Mouse (Mus musculus): ENCODE results near the gene Git1. TPM values are rescaled to one million over a fixed set of nuclear protein-coding genes. Genes with fewer than 3 reads are reported as not detected.
A peak's percentile ranks its signal among the peaks of the same experiment; 100 is the strongest.

Gene Git1
- polyA plus RNA-seq, 1 experiment from 2014 or later = 14.1 TPM

DNA sequence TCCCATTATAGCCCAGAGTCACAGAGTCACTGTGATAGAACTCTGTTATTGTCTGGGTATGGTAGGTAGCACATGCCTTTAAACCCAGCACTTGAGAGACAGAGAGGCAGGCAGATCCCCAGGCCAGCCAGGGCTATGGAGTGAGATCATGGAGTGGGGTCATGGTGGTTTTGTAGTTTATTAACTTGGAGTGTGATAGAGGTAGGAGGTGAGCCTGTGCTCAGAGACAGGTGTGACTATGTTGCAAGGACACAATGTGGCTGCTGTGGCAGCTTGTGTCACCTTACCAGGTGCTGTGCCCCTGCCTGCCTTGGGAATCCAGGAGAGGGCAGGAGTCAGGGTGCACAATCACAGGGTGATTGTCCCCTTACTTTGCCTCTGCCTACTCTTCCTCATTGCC, 2.1 kb downstream of the Git1 start:
- Histone ChIP-seq H3K9ac (peak overlapping the region; percentile 98), H3K27me3 (no peaks in the 10 kb centered on the region), H3K4me3 (0 out of 2 replicates have a peak overlapping the region, but pooled peaks have one; percentile 89), H3K9me3 (no peaks in the 10 kb centered on the region), H3K27ac (replicated peaks) (no peak overlapping the region), H3K36me3 (peaks cover 14% of the 10 kb centered on the region), H3K4me2 (peak overlapping the region; percentile 89), H3K4me1 (replicated peaks) (peaks cover 79% of the 10 kb centered on the region)
- ATAC-seq (ENCODE audit: low read depth) = no peak

DNA sequence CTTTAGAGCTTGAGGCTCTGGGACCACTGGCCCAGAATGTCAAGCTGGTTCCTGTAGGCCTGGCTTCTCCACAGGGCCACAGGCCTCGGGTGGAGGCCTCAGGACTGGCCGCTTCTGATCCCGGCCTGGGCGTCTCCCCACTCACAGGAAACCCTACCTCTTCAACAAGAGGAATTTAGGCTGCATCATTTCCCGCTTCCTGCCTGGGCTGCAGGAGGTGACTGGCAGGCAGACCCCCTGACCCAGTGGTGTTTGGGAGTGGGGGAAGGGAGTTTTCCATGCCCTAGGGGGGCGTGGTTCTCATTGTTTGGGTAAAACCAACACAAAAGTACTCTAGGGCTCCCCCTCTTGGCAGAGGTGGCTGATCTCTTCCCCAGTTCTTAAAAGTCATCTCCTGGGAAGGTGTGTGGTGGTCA, 4.0 kb downstream of the Git1 start:
- no peak overlapping the region for H3K9ac ChIP-seq
- ATAC-seq (ENCODE audit: low read depth) = no peak

DNA sequence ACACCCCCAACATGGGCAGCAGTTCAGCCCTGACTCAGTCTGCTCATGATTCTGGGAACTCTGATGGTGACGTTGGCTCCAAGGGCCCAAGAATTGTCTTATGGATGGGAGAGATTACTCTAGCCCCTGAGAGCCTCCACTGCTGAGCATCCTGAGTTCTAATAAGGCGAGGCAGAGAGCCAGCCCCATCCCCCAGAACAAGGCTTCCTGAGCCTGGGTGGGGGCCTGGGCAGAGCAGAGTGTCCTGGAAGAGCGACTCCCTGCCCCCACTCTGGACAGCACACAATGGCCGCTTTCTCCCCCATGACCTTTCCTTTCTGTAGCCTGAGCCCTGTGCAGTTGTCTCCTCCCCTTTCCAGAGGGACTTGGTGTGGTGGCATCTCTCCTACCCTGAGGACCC, 4.5 kb downstream of the Git1 start:
- Histone ChIP-seq H3K27ac (replicated peaks) (peak overlapping the region; percentile 42), H3K9me3 (no peaks in the 10 kb centered on the region), H3K27me3 (no peaks in the 10 kb centered on the region), H3K9ac (peak overlapping the region; percentile 35; the same call in 1 of the 2 replicates), H3K4me1 (replicated peaks) (peaks cover 69% of the 10 kb centered on the region), H3K4me3 (no peak overlapping the region), H3K36me3 (peaks cover 32% of the 10 kb centered on the region), H3K4me2 (0 out of 2 replicates have a peak overlapping the region, but pooled peaks have one; percentile 7)
- WGBS = 28% methylated on average over 4 of the region's 4 CpGs
- no peak for ATAC-seq (ENCODE audit: low read depth)

More for the DNA sequence above, 4.0 kb downstream of the Git1 start:
- Histone ChIP-seq H3K4me3 (no peak overlapping the region), H3K27ac (replicated peaks) (peak overlapping the region; percentile 70), H3K9me3 (no peaks in the 10 kb centered on the region), H3K4me1 (replicated peaks) (peaks cover 71% of the 10 kb centered on the region), H3K27me3 (no peaks in the 10 kb centered on the region), H3K36me3 (peaks cover 27% of the 10 kb centered on the region), H3K4me2 (0 out of 2 replicates have a peak overlapping the region, but pooled peaks have one; percentile 7)
- WGBS = 12% methylated on average over 6 of the region's 6 CpGs

DNA sequence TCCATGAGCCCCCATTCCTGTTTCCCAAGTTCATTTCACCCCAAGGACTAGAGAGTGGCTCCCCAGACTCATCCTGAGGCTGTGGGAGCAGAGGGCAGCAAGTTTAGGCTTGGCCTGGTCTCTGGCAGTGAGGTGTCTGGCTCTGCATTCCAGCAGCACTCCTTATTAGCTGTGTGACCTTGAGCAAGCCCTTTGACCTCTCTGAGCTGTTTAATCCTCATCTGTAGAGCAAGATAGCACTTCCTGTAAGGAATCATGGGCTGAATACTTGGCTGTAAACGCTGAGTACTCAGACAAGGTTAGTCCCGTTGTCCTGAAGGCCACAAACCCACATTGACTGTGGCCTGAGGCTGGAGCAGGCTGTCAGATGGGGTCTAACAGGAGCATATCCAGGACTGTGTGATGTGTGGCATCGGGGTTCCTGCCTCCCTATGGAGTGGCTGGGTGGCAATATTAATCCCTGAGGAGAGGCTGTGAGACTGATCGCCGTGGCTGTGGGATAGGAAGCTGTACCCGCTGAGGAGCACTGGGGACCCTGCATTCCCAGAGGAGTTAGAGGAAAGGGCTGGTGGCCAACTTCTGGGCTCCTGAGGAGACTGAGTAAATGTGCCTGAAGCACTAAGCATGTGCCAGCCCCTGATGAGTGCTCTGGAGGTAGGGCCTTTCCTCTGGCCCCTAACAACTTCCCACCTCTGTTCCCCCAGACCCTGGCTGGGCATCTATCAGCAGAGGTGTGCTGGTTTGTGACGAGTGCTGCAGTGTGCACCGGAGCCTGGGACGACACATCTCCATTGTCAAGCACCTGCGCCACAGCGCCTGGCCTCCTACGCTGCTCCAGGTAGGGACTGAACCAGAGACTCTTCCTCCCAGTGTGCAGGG, 5.1 kb downstream of the Git1 start:
- Histone ChIP-seq H3K9me3 (no peaks in the 10 kb centered on the region), H3K4me3 (no peak overlapping the region), H3K4me1 (replicated peaks) (peaks cover 70% of the 10 kb centered on the region), H3K4me2 (0 out of 2 replicates have a peak overlapping the region, but pooled peaks have one; percentile 7), H3K27ac (replicated peaks) (peak overlapping the region; percentile 42), H3K36me3 (peaks cover 39% of the 10 kb centered on the region), H3K27me3 (no peaks in the 10 kb centered on the region), H3K9ac (peak overlapping the region; percentile 35; the same call in 1 of the 2 replicates)
- ATAC-seq (ENCODE audit: low read depth) = no peak
- WGBS = 75% methylated on average over 12 of the region's 12 CpGs

DNA sequence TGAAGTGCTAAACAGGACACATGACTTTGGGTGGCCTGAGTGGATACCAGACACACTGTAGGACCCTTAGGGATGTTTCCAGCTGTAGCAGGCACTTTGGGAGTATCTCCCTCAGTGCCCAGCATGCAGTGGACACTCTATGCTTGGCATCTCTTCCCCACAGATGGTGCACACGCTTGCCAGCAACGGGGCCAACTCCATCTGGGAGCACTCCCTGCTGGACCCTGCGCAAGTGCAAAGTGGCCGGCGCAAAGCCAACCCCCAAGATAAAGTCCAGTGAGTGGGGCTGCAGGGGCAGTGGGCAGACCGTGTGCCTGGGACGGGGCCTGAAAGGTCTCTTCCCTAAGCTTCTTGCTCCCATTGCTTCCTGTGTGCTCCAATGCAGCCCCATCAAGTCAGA, 6.0 kb downstream of the Git1 start:
- no peak overlapping the region for H3K9ac ChIP-seq
- WGBS = 90% methylated on average over 7 of the region's 7 CpGs
- peaks cover 47% of the 10 kb centered on the region for H3K36me3 ChIP-seq

DNA sequence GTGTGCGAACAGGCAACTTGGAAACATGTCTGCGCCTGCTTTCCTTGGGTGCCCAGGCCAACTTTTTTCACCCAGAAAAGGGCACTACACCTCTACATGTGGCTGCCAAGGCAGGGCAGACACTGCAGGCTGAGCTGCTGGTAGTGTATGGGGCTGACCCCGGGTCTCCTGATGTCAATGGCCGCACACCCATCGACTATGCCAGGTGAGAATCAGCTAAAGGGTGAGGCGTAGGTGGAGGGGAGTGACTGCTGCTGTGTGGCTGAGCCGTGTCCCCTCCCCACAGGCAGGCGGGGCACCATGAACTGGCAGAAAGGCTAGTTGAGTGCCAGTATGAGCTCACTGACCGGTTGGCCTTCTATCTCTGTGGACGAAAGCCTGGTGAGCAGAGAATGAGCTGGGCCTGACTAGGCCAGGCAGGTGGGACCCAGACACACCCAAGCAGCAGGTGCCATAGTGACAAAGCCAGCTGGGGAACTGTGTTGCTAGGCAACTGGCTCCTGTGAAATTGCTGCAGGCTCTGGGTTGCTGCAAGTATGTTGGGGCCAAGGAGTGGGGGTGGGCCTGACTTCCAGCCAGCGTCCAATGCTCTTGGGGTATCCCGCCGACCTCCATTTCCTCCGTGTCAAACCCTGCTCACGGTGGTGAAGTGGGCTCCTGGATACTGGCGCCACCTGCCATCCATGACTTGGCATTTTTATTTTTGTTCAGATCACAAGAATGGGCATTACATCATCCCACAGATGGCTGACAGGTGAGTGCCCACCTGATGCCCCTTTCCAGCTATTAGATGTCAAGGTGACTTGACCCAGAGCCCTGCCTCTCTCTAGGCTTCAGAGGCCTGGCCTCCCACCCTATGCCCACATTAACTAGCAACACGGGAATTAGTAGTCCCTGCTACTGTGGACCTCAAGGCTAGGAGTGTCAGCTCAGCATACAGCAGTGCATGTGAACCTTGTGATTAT, 7.3 kb downstream of the Git1 start:
- H3K4me1 ChIP-seq (replicated peaks) = peaks cover 51% of the 10 kb centered on the region
- H3K9ac ChIP-seq = 0 out of 2 replicates have a peak overlapping the region, but pooled peaks have one; percentile 26
- H3K27ac ChIP-seq (replicated peaks) = no peak overlapping the region
- H3K4me2 ChIP-seq = no peak overlapping the region
- no peak overlapping the region for H3K4me3 ChIP-seq
- ATAC-seq (ENCODE audit: low read depth) = no peak
- H3K9me3 ChIP-seq = no peaks in the 10 kb centered on the region
- 74% methylated on average over 17 of the region's 17 CpGs for WGBS
- H3K27me3 ChIP-seq = no peaks in the 10 kb centered on the region
- H3K36me3 ChIP-seq = peaks cover 60% of the 10 kb centered on the region

More for the DNA sequence above, 6.0 kb downstream of the Git1 start:
- ATAC-seq (ENCODE audit: low read depth) = no peak
- Histone ChIP-seq H3K4me1 (replicated peaks) (peaks cover 64% of the 10 kb centered on the region), H3K9me3 (no peaks in the 10 kb centered on the region), H3K27me3 (no peaks in the 10 kb centered on the region), H3K4me3 (no peak overlapping the region), H3K4me2 (no peak overlapping the region), H3K27ac (replicated peaks) (no peak overlapping the region)

DNA sequence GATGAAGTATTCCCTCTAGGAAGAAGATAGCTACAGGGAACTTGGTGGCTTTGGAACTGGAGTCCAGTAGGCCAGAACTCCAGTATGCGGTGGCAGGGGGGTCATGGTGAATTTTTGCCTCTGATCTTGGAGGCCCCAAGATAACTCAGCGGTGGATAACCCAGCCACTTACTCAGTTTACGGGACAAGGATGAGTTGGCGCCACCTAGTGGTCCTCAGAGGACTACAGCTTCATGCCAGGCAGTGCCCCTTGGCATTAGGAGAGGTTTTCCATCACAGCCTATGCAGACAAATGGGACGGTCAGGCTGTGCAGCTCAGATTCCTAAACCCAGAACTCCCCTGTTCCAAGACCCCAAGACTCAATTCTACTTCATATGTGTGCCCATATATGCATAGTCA, 8.0 kb downstream of the Git1 start:
- H3K27ac ChIP-seq (replicated peaks) = no peak overlapping the region
- peak; percentile 28; the same call in 1 of the 2 replicates for ATAC-seq (ENCODE audit: low read depth)
- H3K4me1 ChIP-seq (replicated peaks) = peaks cover 46% of the 10 kb centered on the region
- H3K27me3 ChIP-seq = no peaks in the 10 kb centered on the region
- H3K4me3 ChIP-seq = no peak overlapping the region
- 21% methylated on average over 5 of the region's 5 CpGs for WGBS
- H3K36me3 ChIP-seq = peaks cover 68% of the 10 kb centered on the region
- no peaks in the 10 kb centered on the region for H3K9me3 ChIP-seq
- H3K9ac ChIP-seq = no peak overlapping the region
- no peak overlapping the region for H3K4me2 ChIP-seq

DNA sequence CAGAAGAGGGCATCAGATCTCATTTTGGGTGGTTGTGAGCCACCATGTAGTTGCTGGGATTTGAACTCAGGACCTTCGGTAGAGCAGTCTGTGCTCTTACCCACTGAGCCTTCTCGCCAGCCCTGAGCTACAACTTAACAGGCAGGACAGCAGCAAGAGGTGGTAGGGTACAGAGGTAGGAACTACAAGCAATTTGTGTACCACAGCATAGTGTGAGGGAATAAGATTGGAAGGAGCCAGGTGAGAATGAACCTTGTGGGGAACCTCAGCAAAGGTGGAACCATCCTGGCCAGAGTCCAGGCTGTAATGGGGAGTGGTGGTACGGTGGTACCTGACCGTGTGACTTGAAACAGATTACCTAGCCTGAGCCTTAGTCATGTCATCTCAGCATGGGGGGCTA, 8.6 kb downstream of the Git1 start:
- ATAC-seq (ENCODE audit: low read depth) = no peak
- Histone ChIP-seq H3K4me2 (no peak overlapping the region), H3K9me3 (no peaks in the 10 kb centered on the region), H3K36me3 (peaks cover 73% of the 10 kb centered on the region), H3K27me3 (no peaks in the 10 kb centered on the region), H3K4me1 (replicated peaks) (peaks cover 44% of the 10 kb centered on the region), H3K9ac (no peak overlapping the region), H3K27ac (replicated peaks) (no peak overlapping the region), H3K4me3 (no peak overlapping the region)
- WGBS = 93% methylated on average over 4 of the region's 4 CpGs

DNA sequence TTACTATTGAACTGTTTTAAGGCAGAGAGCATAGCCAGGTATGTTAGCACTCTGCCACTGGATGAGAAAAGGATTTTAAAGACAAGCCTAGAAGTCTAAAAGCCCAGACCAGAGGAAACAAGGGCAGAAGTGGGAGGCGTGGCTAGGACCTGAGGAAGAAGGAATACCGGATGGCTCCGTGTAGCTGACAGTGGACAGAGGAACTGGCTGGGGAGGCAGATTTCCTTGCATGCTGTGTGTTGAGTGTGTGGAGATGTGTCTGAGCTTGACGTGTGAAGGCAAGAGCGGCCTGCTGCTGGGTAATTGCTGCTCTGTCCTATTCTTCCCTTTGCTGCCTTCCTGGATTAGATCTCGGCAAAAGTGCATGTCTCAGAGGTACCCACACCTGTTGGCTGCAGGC, 9.1 kb downstream of the Git1 start:
- Histone ChIP-seq H3K4me1 (replicated peaks) (peaks cover 39% of the 10 kb centered on the region), H3K27ac (replicated peaks) (no peak overlapping the region), H3K4me2 (no peak overlapping the region), H3K9ac (no peak overlapping the region), H3K36me3 (peaks cover 78% of the 10 kb centered on the region), H3K9me3 (no peaks in the 10 kb centered on the region), H3K4me3 (no peak overlapping the region), H3K27me3 (no peaks in the 10 kb centered on the region)
- WGBS = 92% methylated on average over 6 of the region's 6 CpGs
- no peak for ATAC-seq (ENCODE audit: low read depth)

DNA sequence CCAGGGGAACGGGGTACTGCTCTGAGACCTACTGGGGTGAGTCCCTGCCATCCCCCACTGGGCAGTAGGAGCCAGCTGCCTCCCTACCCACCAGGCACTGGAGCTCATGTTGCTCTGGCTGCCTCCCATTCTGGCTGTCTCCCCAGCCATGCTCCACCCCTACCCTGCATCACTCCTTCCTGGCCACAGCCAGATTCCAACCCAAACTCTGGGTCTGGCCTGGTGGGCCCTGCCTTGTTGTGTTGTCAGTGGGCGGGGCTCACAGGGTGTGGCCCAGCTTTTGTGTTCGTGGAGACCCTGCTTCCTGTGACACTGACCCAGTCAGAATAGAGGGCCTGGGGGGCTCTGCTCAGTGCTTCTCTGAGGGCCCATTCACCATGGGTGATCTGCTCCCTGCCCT, 10.1 kb downstream of the Git1 start:
- WGBS = 68% methylated on average over 3 of the region's 3 CpGs

DNA sequence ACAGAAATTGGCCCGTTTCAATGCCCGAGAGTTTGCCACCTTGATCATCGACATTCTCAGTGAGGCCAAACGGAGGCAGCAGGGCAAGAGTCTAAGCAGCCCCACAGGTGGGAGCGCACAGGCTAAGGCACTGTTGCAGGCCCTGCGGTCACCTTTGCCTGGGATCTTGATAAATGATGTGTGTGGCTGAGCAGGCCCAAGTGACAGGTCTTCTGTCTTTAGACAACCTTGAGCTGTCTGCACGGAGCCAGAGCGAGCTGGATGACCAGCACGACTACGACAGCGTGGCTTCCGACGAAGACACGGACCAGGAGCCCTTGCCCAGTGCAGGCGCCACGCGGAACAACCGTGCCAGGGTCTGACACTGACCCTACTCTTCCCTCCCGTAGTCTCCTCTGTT, 11.0 kb downstream of the Git1 start:
- Histone ChIP-seq H3K9ac (no peak overlapping the region), H3K27me3 (no peaks in the 10 kb centered on the region), H3K4me1 (replicated peaks) (peaks cover 29% of the 10 kb centered on the region), H3K27ac (replicated peaks) (no peak overlapping the region), H3K36me3 (peaks cover 82% of the 10 kb centered on the region), H3K4me2 (no peak overlapping the region), H3K9me3 (no peaks in the 10 kb centered on the region), H3K4me3 (no peak overlapping the region)
- WGBS = 94% methylated on average over 19 of the region's 19 CpGs
- no peak for ATAC-seq (ENCODE audit: low read depth)

More for the DNA sequence above, 10.1 kb downstream of the Git1 start:
- no peaks in the 10 kb centered on the region for H3K27me3 ChIP-seq
- no peak for ATAC-seq (ENCODE audit: low read depth)
- H3K9ac ChIP-seq = 0 out of 2 replicates have a peak overlapping the region, but pooled peaks have one; percentile 8
- H3K4me3 ChIP-seq = no peak overlapping the region
- no peak overlapping the region for H3K27ac ChIP-seq (replicated peaks)
- H3K4me1 ChIP-seq (replicated peaks) = peaks cover 33% of the 10 kb centered on the region
- no peaks in the 10 kb centered on the region for H3K9me3 ChIP-seq
- peaks cover 82% of the 10 kb centered on the region for H3K36me3 ChIP-seq
- no peak overlapping the region for H3K4me2 ChIP-seq
